Mouse (Mus musculus) spleen, postnatal 0 days (tissue): ENCODE data around the gene Bpifb6. TPM values are rescaled to one million over a fixed set of nuclear protein-coding genes. Genes with fewer than 3 reads are reported as not detected.

Experiments
- polyA plus RNA-seq: library from polyadenylated mRNA; unstranded; fragments of >200 nt; fragmentation: Nextera tagmentation; extraction: Ambion mirVana; gene quantifications from 2 replicates; pipeline ENCODE4 v1.2.1, GENCODE M21; 2015

Gene Bpifb6
- polyA plus RNA-seq, result not detected in 2 replicates

GRCm38 (mm10) chr2:153900088-153900487, at the start of gene Bpifb6:
Gene Bpifb6 (plus strand): TSS chr2:153900388.

GRCm38 (mm10) chr2:153870984-153871383, 29.2 kb upstream of the Bpifb6 start, which contains the start of gene Sun5:
Gene Sun5 (minus strand): TSS chr2:153871084.

GRCm38 (mm10) chr2:153874745-153875144, 25.4 kb upstream of the Bpifb6 start, which contains the start of gene Bpifb2:
Gene Bpifb2 (plus strand): TSS chr2:153875045.

GRCm38 (mm10) chr2:153917930-153918329, 17.7 kb downstream of the Bpifb6 start, which contains the start of gene Bpifb3:
Gene Bpifb3 (plus strand): TSS chr2:153918230.

GRCm38 (mm10) chr2:153937843-153938242, 37.7 kb downstream of the Bpifb6 start, which contains the start of gene Bpifb4:
Gene Bpifb4 (plus strand): TSS chr2:153938212.

Other genes starting within 250 kb of the Bpifb6 start
- gene Dnmt3c, start 203.7 kb upstream of the Bpifb6 start, polyA plus RNA-seq, result 1.2 and 1.4 TPM in 2 replicates
- 149 and 160 TPM in 2 replicates for gene Mapre1, start 159.1 kb upstream of the Bpifb6 start, polyA plus RNA-seq
- 0.12 and 0.25 TPM in 2 replicates for gene Efcab8, start 120.5 kb upstream of the Bpifb6 start, polyA plus RNA-seq
- gene Sun5, start 29.3 kb upstream of the Bpifb6 start, polyA plus RNA-seq, result not detected in 2 replicates
- not detected in 2 replicates for gene Bpifb2, start 25.3 kb upstream of the Bpifb6 start, polyA plus RNA-seq
- 0.12 TPM in 1 of 2 replicates, not detected in the other for gene Bpifb3, start 17.8 kb downstream of the Bpifb6 start, polyA plus RNA-seq
- gene Bpifb4, start 37.8 kb downstream of the Bpifb6 start, polyA plus RNA-seq, result not detected in 2 replicates
- not detected in 2 replicates for gene Bpifa6, start 74.6 kb downstream of the Bpifb6 start, polyA plus RNA-seq
- gene Bpifa2, start 107.9 kb downstream of the Bpifb6 start, polyA plus RNA-seq, result not detected in 2 replicates
- gene Bpifa3, start 229.9 kb downstream of the Bpifb6 start, polyA plus RNA-seq, result not detected in 2 replicates
- not detected in 2 replicates for gene Bpifa1, start 242.5 kb downstream of the Bpifb6 start, polyA plus RNA-seq